Mouse (Mus musculus): ENCODE data around the gene Mroh2a. TPM values are rescaled to one million over a fixed set of nuclear protein-coding genes. Genes with fewer than 3 reads are reported as not detected.

Gene Mroh2a
- total RNA-seq, 2 experiments from 2014 or later = 0.10 TPM; not detected in 1

GRCm38 (mm10) chr1:88255989-88256754, 29.4 kb downstream of the Mroh2a start:
- intact Hi-C loops (cut with DNase I) = no loop called here
- DNase-seq = no peak

DNA sequence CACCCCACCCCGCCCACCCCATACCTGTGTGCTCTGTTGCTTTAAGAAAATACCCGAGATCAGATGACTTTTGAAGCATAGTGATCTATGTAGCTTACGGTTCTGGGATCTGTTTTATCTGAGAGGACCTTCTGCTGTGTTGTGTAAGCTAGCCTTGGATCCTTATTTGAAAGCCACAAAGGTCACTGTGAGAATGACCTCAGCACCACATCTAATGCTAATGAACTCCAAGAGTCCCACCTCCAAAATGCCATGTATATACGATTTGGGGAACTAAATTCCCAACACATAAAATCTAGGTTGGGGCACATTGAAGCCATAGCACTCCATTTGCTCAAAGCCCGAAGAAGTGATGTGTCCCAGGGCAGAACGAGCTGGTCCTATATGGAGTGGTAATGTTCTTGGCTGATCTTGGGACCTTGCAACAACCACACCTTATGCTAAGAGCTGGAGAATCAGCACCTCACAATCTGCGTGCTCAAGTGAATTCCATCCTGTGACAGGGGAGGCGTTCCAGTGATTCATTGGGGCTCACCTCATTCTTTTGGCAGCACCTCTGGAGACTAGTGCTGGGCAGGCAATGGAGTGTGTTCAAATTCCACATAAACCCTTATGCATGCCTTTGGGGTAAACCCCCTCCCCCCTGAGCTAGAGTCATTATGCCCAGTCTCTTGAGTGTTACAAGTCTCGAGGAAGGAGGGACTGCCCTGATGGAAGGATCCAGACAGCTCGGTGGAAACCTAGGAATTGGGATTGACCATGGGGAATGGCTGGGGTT, 30.3 kb downstream of the Mroh2a start:
- intact Hi-C loops (cut with DNase I) = no loop called here
- no peak for DNase-seq

DNA sequence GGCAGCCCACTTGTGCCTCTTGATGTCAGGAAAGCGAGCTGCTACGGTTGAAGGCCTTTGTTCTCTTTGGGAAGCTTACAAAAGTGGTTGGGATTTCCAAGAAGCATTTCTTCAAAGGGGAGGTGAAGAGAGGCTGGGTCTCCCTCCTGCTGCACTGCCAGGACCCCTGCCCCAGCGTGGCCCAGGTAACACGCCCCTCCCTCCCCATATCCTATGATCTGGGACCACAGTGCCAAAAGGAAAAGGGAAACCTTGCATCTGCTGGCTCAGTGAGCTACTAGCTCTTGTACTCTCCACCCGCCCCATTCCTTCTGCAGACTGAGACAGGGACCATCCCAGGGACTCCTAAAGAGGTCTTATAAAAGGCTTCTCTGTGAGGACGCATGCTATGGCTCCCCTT, 30.9 kb downstream of the Mroh2a start:
- intact Hi-C loops (cut with DNase I) = no loop called here
- DNase-seq = no peak

GRCm38 (mm10) chr1:88258361-88258760, 31.6 kb downstream of the Mroh2a start:
- intact Hi-C loops (cut with DNase I) = no loop called here
- no peak for DNase-seq

DNA sequence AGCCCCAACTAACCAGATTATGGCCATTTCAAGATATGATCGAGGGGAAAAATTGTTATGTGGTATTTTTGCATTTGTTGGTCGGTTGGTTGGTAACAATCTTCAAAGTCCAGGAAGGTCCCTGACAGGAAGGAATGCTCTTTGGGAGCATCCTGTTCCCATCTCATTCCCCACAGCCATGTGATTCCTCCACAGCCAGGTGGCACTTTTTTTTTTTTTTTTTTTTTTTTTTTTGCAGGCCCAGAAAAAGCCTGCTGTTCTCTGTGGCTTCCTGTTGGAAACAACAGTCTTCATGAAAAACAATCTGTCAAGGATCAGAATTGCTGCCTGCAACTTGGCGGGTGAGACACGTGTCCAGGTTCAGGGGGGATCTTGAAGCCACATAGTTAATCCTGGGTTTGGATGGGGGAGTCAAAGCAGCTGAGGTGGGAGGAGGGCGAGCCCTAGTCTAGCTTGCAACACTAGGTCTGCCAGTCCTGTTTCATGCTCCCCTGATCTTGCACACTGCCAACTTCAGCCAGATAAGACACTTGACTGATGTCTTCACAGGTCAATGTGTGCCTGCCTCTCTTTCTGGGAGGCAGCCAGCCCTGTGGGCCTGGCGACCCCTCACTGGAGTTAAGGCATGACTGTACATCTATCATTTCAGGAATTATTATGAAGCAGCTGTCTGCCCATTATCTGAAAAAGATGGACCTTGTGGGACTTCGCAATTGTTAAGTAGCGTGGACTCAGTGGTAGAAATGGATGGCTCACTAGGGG, 32.3 kb downstream of the Mroh2a start:
- intact Hi-C loops (cut with DNase I) = no loop called here
- peak; percentile 59 to 70 for DNase-seq

DNA sequence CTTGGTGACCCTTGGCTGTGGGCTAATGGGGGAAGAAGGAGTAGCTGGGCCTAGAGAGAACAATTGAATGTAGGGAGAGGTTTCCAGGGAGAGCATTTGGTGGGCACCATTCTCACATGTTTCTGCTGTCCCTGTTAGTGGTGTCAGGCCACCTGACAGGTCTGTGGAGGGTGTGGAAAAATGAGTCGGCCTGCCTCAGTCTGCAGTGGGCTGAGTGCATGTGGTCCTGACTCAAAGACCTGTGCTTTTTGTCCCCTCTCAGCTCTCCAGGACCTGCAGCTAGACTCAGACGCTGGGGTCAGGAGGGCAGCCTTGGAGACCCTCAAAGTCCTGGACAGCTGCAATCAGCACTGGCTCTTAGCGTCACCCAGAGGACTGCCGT, 32.8 kb downstream of the Mroh2a start:
- no peak for DNase-seq
- intact Hi-C loops (cut with DNase I) = no loop called here

- intact Hi-C loops (cut with DNase I) = no loop called here
- peak; percentile 52 to 55 for DNase-seq
Observed at GRCm38 (mm10) chr1:88260114-88260513, 33.3 kb downstream of the Mroh2a start.

- DNase-seq = no peak
- intact Hi-C loops (cut with DNase I) = no loop called here
Observed at GRCm38 (mm10) chr1:88260604-88261377, 34.0 kb downstream of the Mroh2a start.

GRCm38 (mm10) chr1:88261706-88262105, 34.9 kb downstream of the Mroh2a start:
- no peak for DNase-seq
- intact Hi-C loops (cut with DNase I) = no loop called here

- DNase-seq = peak; percentile 61 to 63
- intact Hi-C loops (cut with DNase I) = no loop called here
Observed at GRCm38 (mm10) chr1:88262255-88262654, 35.5 kb downstream of the Mroh2a start.

DNA sequence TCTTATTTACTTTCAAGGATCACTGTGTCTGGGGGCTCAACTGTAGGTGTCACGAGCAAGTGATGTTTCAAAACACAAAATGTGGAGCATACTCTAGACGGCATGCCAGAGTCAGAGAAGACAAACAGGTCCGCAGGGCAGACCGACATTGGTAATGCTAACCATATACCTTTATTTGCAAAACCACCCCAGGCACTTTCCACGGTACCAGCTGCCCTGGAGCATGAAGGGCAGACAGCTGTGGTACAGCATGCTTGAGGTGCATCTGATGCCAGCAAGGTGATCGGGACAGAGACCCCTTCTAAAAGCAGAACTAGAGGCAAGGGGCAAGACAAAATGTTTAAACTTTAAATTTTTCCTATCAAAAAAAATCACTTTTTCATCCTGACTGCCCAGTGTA, 36.2 kb downstream of the Mroh2a start:
- intact Hi-C loops (cut with DNase I) = no loop called here
- DNase-seq = no peak

GRCm38 (mm10) chr1:88263778-88264177, 37.0 kb downstream of the Mroh2a start:
- no peak for DNase-seq
- intact Hi-C loops (cut with DNase I) = no loop called here

DNA sequence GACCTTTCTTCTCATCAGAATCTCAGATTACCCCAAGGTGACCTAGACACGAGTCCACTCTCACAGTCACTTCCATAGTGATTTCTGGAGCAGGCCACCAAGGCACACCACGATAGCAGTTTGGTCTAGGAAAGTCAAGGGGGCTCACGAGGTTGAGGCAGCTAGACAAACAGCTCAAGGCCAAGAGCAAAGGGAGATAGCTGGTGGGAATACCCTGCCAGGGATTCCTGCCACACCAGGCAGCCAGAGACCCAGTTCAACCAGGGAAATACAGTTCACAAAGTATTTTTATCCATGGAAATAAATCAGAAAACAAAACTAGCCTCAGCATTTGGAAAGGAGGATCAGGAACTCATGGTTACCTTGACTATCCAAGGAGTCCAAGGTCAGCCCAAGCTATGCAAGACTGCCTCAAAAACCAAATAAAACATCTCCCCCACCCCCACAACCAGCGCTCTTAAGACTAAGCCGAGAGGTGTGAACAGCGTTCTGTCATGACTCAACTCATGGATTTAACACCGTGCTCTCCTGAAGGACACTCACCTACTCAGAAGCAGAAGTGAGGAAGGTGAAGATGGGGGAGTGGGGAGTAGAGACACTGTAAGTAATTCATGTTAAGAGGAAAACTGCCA, 37.6 kb downstream of the Mroh2a start:
- intact Hi-C loops (cut with DNase I) = no loop called here
- no peak for DNase-seq

- DNase-seq = no peak
- intact Hi-C loops (cut with DNase I) = no loop called here
Observed at GRCm38 (mm10) chr1:88264869-88265240, 38.1 kb downstream of the Mroh2a start.

DNA sequence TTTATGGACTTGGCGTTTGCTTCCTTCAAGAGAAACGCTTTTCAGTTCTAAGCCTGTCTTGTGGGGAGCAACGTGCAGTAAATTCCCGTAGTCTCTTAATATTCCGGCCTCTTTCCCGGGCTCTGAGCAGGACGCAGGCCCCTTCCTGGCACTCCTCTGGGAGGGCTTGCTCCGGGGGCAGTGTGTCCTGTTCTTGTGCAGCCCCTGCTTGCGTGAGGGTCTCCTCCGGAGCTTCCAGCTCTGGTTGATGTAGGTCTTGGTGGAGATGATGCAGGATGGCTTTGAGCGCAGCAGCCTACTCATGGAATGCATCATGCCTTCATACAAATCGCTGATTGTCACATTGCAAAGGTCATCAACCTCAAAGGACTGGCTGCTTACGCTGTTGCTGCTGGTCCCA, 39.3 kb downstream of the Mroh2a start:
- intact Hi-C loops (cut with DNase I) = no loop called here
- DNase-seq = no peak

GRCm38 (mm10) chr1:88267489-88267888, 40.7 kb downstream of the Mroh2a start:
- intact Hi-C loops (cut with DNase I) = no loop called here
- no peak for DNase-seq

- no peak for DNase-seq
Observed at GRCm38 (mm10) chr1:88268070-88268469, 41.3 kb downstream of the Mroh2a start.

DNA sequence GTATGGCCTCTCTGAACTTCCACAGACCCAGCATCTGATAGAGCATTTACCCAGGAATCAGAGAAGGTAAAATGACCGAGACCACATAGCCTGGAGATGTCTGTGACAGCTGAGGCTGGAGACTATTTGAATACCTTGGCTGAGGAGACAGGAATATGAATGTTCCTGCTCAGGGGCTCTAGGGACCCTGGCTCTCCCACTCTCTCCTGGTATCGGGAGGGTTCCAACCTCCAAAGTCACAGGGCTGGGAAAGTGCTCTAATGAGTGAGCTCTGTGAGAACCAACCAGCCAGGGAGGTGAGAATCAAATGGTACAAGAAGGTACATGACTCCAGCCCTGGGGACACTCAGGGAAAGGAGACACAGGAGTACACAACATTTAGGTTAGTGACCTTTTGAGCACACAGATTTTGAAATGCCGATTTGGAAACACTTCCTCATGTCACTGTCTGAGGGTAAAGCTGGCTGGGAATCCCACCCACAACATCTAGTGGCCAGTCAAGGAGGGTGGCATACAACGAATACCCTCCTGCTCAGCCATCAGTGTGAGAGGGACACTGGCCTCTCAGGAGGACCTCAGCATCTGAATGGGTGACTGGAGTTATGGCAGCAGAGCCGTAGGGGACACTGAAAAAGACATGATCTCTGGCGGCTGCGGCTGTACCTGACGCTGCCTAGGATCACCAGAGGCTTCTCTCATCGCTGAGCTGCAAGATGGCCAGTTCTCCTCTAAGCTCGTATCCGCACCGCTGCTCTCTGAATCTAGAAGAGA, 42.9 kb downstream of the Mroh2a start:
- DNase-seq = no peak
- intact Hi-C loops (cut with DNase I) = no loop called here

More at GRCm38 (mm10) chr1:88268070-88268469, 41.3 kb downstream of the Mroh2a start:
- intact Hi-C loops (cut with DNase I) = no loop called here

- no peak for DNase-seq
- intact Hi-C loops (cut with DNase I) = no loop called here
Observed at GRCm38 (mm10) chr1:88272851-88273250, 46.1 kb downstream of the Mroh2a start.
